Mouse (Mus musculus) cortical plate, adult 2 months (tissue): ENCODE data around the gene Ell. TPM values are rescaled to one million over a fixed set of nuclear protein-coding genes. Genes with fewer than 3 reads are reported as not detected.

Experiments
- H3K27ac ChIP-seq: fragments of 200-500 bp; 2 replicates; pipeline ENCODE4 v1.5.1; 2012; ENCODE audit warnings: low read length, control low read depth, inconsistent platforms; ENCODE audit not compliant: insufficient read depth
- H3K4me1 ChIP-seq: fragments of 200-500 bp; 2 replicates; pipeline ENCODE4 v1.6.1; 2011; ENCODE audit warnings: low read length; ENCODE audit not compliant: control insufficient read depth, insufficient read depth
- H3K4me3 ChIP-seq: fragments of 200-500 bp; 2 replicates; pipeline ENCODE4 v1.5.1; 2011; ENCODE audit warnings: mild to moderate bottlenecking, low read length, control low read depth; ENCODE audit not compliant: insufficient read depth
- CTCF ChIP-seq: fragments of 200-500 bp; IDR thresholded peaks from 2 replicates; pipeline ENCODE4 v1.5.1; 2011; ENCODE audit warnings: mild to moderate bottlenecking, control low read depth, low read length; ENCODE audit not compliant: insufficient read depth; ENCODE audit errors: extremely low read depth
- POLR2A ChIP-seq: fragments of 200-500 bp; IDR thresholded peaks from 2 replicates; pipeline ENCODE4 v1.6.1; 2011; ENCODE audit warnings: mild to moderate bottlenecking, low read length, control low read depth; ENCODE audit not compliant: insufficient read depth; ENCODE audit errors: extremely low read depth
- polyA plus RNA-seq: library from polyadenylated mRNA; depleted of rRNA; stranded (reverse); fragments of >200 nt; gene quantifications from 2 replicates; pipeline ENCODE4 v1.2.3, GENCODE M21; 2012

Ell gene
- polyA plus RNA-seq, 1 experiment, result 23.9 TPM

DNA sequence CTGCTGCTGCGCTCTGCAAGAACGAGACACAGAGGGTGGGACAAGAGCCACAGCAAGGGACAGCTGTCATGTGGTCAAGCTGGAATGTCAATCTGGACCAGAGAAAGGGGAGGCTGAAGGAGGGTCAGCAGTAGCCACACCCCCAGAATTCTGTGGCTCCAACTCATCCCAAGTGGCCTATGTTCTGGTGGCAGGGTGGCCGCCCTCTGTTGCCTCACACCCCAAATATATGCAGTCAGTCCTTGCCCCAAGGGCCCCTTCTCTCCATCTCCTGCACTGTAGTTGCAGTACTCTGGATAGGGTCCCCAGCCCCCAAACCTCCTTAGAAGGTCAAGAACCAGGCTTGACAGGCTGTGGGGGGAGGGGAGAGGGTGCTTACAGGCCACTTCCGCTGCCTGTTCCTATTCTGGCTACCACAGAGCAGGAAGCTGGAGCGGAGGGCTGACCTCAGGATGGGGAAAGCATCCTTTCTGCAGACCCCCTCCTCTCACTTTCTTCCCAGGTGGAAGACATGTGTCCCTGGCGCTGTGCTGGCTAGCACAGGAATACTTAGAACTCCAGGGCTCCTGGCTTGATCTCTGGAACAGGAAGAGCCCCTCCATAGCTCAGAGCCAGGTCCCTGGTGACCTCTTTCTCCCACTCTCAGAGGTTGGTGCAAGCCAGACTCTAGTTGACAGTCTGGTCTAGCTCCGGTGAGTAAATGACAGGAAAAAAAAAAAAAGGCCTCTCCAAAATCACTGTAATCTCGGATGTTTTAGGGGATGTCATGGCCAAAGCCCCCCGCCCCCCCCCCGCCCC is 61.4 kb downstream of the Ell start:
- Histone ChIP-seq H3K4me3 (no peak overlapping the region), H3K4me1 (0 out of 2 replicates have a peak, but pooled peaks cover 3% of the 10 kb centered on the region), H3K27ac (peak overlapping the region; percentile 85)
- TF ChIP-seq POLR2A (no peak), CTCF (no peak)

DNA sequence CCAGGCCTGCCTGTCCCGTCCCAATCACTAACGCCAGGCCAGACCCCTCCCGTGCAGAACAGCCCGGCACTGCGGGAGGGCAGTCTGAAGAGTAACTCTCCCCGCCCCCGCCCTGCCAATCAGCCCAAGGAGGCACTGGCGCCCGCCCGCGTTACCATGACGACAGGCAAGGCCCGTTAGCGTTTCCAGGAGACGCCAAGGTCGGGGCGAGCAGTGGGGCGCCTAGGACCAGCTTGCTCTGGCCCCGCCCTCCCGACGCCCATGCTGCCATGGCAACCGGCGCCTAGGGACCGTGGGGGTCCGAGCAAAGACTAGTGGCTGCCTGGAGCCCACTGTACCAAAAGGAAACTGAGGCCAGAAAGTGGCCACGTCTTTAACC is 62.0 kb downstream of the Ell start:
- TF ChIP-seq POLR2A (no peak), CTCF (no peak)
- H3K4me3 ChIP-seq, result no peak overlapping the region
- 0 out of 2 replicates have a peak overlapping the region, but pooled peaks have one; percentile 38 for H3K27ac ChIP-seq
- H3K4me1 ChIP-seq, result 0 out of 2 replicates have a peak, but pooled peaks cover 3% of the 10 kb centered on the region

DNA sequence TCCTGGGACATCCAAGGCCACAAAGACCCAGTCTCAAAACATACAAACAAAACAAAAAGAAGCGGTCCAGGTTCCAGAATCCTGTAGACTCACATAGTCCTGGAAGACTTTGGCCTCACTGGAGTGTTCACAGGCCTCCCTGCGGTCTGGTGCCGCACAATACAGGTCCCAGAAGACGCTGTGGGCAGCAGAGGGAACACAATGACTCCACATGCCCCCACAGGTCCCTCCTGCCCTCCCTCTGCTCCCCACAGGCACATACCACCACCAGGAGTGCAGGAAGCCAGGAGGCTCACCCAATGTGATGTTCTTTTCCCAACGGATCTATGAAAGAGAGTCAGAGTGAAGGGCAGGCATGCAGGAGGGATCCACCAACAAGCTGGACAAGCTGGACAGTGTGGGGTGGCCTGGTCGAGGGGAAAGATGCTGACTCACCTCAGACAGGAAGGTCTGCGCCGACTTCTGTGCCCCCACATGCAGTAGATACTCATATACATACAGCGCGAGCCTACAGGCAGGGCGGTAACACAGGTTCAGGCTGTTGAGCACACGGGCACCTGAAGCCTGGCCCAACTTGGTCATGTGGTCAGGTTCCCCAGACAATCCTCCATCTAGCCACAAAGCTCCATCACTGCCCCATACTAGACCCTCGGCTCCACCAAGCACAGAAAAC is 63.0 kb downstream of the Ell start:
- Histone ChIP-seq H3K4me1 (0 out of 2 replicates have a peak, but pooled peaks cover 3% of the 10 kb centered on the region), H3K4me3 (no peak overlapping the region), H3K27ac (no peak overlapping the region)
- TF ChIP-seq CTCF, result no peak
- no peak for TF ChIP-seq POLR2A

DNA sequence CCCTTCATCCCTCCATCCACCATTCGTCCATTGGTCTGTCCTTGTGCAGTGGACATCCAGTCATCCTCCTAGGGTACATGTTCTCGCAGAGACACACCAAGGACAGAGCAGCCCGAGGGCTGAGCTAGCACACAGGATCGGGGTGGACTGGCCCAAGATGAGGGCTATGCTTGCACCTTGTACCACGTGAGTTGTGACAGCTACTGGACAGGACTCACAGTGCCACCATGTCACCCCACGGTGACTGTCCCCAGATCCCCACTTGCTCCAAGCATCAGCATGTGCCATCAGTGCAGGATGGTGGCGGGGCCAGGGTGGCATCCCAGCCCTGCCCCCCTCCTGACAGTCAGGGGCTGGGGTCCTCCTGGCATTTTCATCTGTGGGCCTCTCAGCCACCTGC is 65.3 kb downstream of the Ell start:
- Histone ChIP-seq H3K27ac (no peak overlapping the region), H3K4me3 (no peak overlapping the region), H3K4me1 (peaks cover 7% of the 10 kb centered on the region; the same call in 1 of the 2 replicates)
- TF ChIP-seq POLR2A, result no peak
- no peak for TF ChIP-seq CTCF

DNA sequence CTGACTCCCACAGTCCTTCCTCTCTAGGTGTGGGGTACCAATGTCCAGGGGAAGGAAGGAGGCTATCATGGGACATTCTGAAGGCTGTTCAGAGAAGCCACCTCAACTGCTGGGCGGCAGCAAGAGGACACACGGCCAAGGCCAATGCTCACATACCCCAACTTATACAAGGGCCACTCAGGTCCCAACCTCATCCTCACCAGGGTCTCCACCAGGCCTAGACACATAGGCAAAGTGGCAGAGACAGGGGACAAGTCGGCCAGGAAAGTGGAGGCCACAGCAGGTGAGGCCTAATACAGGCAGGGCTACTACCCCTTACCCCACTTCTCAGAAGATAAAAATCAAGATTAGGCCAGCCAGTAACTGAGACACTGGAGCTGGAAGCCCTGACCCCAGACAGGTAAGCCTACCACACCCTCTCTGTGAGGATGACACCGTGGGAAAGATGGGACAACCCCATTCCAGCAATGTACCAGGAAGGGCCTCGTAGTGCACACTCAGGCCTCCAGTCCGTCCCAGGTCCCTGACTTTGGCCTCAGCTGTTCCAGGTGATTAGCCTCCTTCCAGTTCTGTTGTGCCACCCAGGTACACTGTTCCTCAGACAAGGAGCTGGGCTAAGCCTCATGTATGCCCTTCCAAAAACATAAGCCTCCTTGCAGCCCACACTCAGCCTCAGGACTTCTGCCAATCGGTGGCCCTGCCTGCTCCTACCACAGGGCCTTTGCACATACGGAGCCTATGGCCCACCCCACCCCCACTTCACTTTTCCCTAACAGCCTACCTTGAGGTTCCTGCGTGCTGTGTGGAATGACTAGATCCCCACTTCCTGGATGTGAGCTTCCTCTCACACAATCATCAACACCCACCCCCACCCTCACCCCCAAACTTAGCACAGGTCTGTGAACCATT is 66.9 kb downstream of the Ell start:
- TF ChIP-seq POLR2A, result no peak
- no peak overlapping the region for H3K27ac ChIP-seq
- H3K4me1 ChIP-seq, result peaks cover 6% of the 10 kb centered on the region
- H3K4me3 ChIP-seq, result peak overlapping the region; percentile 92; the same call in 1 of the 2 replicates

DNA sequence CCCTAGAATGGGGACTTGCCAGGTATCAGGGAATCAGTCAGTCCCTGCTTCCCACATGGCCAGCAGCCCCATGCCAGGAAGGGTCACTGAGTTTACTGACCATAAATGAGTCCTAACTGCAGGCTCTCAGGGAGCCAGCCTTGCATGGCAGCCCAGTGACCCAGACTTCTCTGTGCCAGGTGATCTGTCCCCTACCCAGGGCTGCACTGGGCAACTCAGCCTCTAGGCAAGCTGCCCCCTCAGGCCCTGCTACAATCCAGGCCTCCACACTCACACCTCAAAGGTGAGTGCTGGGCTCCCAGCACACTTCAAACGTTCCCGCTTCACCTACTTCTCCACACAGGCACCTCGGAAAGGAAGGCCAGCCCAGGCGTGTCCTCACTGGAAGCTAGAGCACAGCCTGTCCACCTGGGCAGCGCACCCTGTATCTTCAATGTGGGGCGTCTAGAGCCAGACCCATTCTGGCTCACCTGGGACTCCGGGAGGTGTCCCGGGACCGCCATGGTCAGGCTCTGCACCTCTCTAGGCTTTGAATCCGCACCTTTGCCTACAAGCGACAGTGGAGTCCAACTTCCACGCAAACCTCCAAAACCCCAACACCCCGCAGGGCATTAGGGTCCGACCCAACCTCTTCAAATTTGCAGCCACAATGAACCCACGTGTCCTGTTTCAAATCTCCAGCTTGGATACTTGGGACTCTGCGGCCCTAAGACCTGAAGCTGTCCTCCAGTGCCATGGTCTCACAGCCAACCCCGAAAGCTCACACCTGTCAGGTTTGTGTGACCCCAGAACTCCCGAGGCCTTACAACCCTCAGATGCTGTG is 67.7 kb downstream of the Ell start:
- H3K4me1 ChIP-seq, result peaks cover 6% of the 10 kb centered on the region
- TF ChIP-seq CTCF (no peak), POLR2A (no peak)
- H3K27ac ChIP-seq, result no peak overlapping the region
- H3K4me3 ChIP-seq, result peak overlapping the region; percentile 92

DNA sequence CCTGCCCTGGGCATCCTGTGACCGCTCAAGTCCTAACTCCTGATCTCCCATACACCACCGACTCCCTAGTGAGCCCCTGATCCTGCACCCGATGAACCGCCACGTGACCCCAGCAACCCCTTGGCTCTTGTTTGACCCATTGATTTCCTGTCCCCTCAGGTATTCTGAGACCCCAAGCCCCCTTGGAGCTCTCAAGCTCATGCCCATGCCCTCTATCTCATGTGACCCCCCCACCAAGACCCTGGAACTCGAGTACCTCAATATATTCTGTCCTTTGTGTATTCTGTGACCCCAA is 68.3 kb downstream of the Ell start:
- TF ChIP-seq CTCF, result no peak
- no peak for TF ChIP-seq POLR2A
- H3K4me3 ChIP-seq, result peak overlapping the region; percentile 92
- peaks cover 6% of the 10 kb centered on the region for H3K4me1 ChIP-seq
- H3K27ac ChIP-seq, result peak overlapping the region; percentile 99

DNA sequence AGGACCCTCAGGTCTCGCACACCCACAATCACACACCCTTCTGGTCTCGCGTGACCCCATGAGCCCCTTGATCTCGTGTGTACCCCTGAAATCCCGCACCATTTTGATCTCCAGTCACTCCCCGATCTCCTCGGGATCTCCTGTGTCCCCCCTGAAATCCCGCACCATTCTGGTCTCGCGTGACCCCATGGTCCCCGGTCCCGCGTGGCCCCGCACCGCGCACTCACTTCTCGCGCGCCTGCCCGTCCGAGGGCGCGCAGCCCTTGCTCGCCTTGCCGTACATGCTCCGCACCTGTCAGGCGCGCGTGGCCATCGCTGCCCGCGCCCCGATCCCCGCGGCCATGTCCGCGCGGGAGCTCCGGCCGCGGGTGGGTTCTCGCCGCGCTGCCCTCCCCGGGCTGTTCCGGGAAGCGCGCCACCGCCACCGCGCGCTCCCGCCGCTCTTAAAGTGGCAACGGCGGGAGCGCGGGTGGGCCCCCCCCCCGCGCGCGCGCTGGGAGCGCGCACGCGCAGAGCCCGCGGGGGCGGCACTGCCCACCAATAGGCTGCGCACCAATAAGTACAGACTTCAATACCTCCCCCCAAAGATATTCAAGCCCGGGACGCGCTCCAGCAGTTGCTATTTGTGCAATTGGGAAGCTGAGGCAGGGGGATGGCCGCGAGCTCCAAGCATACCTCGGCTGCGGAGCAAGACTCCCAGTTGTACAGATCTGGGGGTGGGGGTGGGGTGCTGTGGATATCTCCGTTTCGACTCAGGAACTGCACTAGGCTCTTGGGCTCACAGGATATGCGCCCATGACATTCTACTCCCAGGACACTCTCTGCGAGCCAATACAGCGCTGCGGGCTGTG is 68.9 kb downstream of the Ell start:
- Histone ChIP-seq H3K4me3 (peak overlapping the region; percentile 92), H3K4me1 (peaks cover 6% of the 10 kb centered on the region), H3K27ac (peak overlapping the region; percentile 99)
- TF ChIP-seq CTCF, result no peak
- TF ChIP-seq POLR2A, result no peak
